Mouse (Mus musculus) hindbrain, embryonic 11.5 days (tissue): ENCODE data around the gene Chchd1. TPM values are rescaled to one million over a fixed set of nuclear protein-coding genes. Genes with fewer than 3 reads are reported as not detected.

ENCODE experiments used
- ATAC-seq: fragments of 200-750 bp; cut with Nextera tagmentation; 2 replicates; pipeline ENCODE4 v1.8.0; 2017; ENCODE audit warnings: mild to moderate bottlenecking, moderate TSS enrichment, moderate library complexity; ENCODE audit not compliant: low FRiP score
- DNase-seq: peaks from one replicate; pipeline ENCODE4 v3.0.0-alpha.2; 2015; ENCODE audit warnings: low spot score
- H3K27ac ChIP-seq: fragments of 300-500 bp; sonication (generic); 2 replicates; pipeline ENCODE4 v1.5.1; 2014; ENCODE audit warnings: mild to moderate bottlenecking, low read depth, low read length
- H3K27me3 ChIP-seq: fragments of 300-500 bp; sonication (generic); 2 replicates; pipeline ENCODE4 v1.6.1; 2014; ENCODE audit warnings: mild to moderate bottlenecking, low read length, moderate library complexity, mixed read lengths; ENCODE audit not compliant: control insufficient read depth, insufficient read depth
- H3K36me3 ChIP-seq: fragments of 300-500 bp; sonication (generic); 2 replicates; pipeline ENCODE4 v1.6.1; 2014; ENCODE audit warnings: mild to moderate bottlenecking, low read length, moderate library complexity, mixed read lengths; ENCODE audit not compliant: control insufficient read depth, insufficient read depth
- H3K4me1 ChIP-seq: fragments of 300-500 bp; sonication (generic); replicated peaks from 2 replicates; pipeline ENCODE4 v1.6.1; 2014; ENCODE audit warnings: low read length, mixed read lengths; ENCODE audit not compliant: control insufficient read depth, insufficient read depth
- H3K4me2 ChIP-seq: fragments of 300-500 bp; sonication (generic); replicated peaks from 2 replicates; pipeline ENCODE4 v1.6.1; 2014; ENCODE audit warnings: mild to moderate bottlenecking, low read depth, low read length
- H3K4me3 ChIP-seq: fragments of 300-500 bp; sonication (generic); 2 replicates; pipeline ENCODE4 v1.5.1; 2014; ENCODE audit warnings: low read depth, low read length
- H3K9ac ChIP-seq: fragments of 300-500 bp; sonication (generic); 2 replicates; pipeline ENCODE4 v1.6.1; 2014; ENCODE audit warnings: low read depth, low read length
- H3K9me3 ChIP-seq: fragments of 300-500 bp; sonication (generic); 2 replicates; pipeline ENCODE4 v1.6.1; 2016; ENCODE audit warnings: low read length; ENCODE audit not compliant: control insufficient read depth
- WGBS: fragments of 180-500 bp; shearing (Covaris S2); extraction: QIAGEN DNeasy Blood & Tissue Kit; methylation state at CpG from one replicate; pipeline ENCODE4 v1.1.7; 2014; 5-methylcytosine and 5-hydroxymethylcytosine counted together
- polyA plus RNA-seq: library from polyadenylated mRNA; unstranded; fragments of >200 nt; fragmentation: Nextera tagmentation; extraction: Ambion mirVana; gene quantifications from 2 replicates; pipeline ENCODE4 v1.2.1, GENCODE M21; 2014

Gene Chchd1
- polyA plus RNA-seq, 1 experiment from 2014 or later = 223 TPM

DNA sequence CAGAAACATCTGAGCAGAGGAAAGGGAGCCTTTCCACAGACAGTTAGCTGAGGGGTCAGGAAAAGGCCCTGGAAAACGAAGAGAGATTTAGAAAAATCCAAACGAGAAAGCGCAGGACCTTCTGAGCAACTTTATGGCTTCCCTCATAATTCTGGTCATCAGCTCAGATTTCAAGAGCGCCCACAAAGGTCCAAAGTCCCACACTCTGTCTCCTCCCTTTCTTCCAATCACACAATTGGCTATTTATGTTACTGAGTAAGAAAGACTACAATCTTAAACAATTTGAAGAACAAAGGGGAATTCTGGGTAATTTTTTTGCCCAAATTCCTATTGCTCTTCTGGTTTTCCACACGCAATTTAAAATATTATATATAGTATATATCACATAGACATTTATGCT is 47.7 kb downstream of the Chchd1 start:
- Histone ChIP-seq H3K9me3 (no peaks in the 10 kb centered on the region), H3K4me1 (no peaks in the 10 kb centered on the region), H3K27me3 (no peaks in the 10 kb centered on the region), H3K9ac (no peak overlapping the region), H3K4me2 (no peak overlapping the region), H3K27ac (no peak overlapping the region), H3K4me3 (no peak overlapping the region), H3K36me3 (0 out of 2 replicates have a peak, but pooled peaks cover 2% of the 10 kb centered on the region)
- no peak for ATAC-seq
- WGBS = 92% methylated on average over 5 of the region's 5 CpGs
- no peak for DNase-seq

DNA sequence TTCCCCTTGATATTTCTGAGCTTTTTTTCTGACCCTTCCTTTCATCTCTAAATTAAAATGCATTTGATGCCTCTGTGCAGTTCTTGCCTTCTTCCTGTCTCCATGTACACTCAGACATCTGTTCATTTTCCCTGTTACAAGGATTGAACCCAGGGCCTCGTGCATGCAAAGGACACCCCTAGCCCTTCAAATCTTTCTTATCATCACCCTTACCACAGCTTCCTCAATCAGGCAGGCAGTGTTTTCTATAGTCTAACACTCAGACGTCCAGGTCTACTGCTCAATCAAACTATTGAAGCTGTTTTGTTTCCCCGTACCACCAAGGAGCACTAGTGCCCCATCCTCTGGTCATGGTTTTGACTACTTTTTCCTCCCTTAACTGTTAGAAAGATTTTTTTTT is 51.0 kb downstream of the Chchd1 start:
- Histone ChIP-seq H3K36me3 (0 out of 2 replicates have a peak, but pooled peaks cover 4% of the 10 kb centered on the region), H3K27me3 (no peaks in the 10 kb centered on the region), H3K27ac (no peak overlapping the region), H3K9me3 (no peaks in the 10 kb centered on the region), H3K9ac (no peak overlapping the region), H3K4me1 (no peaks in the 10 kb centered on the region), H3K4me2 (no peak overlapping the region), H3K4me3 (no peak overlapping the region)
- ATAC-seq = no peak
- 91% methylated on average over 3 of the region's 3 CpGs for WGBS
- DNase-seq = no peak

Other genes starting within 250 kb of the Chchd1 start
- gene Anxa7, start 222.9 kb upstream of the Chchd1 start, polyA plus RNA-seq = 15.0 and 16.8 TPM in 2 replicates
- gene Mss51, start 206.1 kb upstream of the Chchd1 start, polyA plus RNA-seq = 1.1 and 1.4 TPM in 2 replicates
- gene Ppp3cb, start 156.4 kb upstream of the Chchd1 start, polyA plus RNA-seq = 67.0 and 67.2 TPM in 2 replicates
- gene Usp54, start 61.9 kb upstream of the Chchd1 start, polyA plus RNA-seq = 9.9 and 12.1 TPM in 2 replicates
- gene Myoz1, start 46.5 kb upstream of the Chchd1 start, polyA plus RNA-seq = 0.28 TPM in 1 of 2 replicates, not detected in the other
- 0.48 and 1.0 TPM in 2 replicates for gene Synpo2l, start 34.7 kb upstream of the Chchd1 start, polyA plus RNA-seq
- gene Sec24c, start 28.7 kb upstream of the Chchd1 start, polyA plus RNA-seq = 76.6 and 79.0 TPM in 2 replicates
- gene Fut11, start 8.0 kb upstream of the Chchd1 start, polyA plus RNA-seq = 16.7 and 22.9 TPM in 2 replicates
- gene Zswim8, start 4.5 kb downstream of the Chchd1 start, polyA plus RNA-seq = 25.2 and 32.7 TPM in 2 replicates
- gene Ndst2, start 31.6 kb downstream of the Chchd1 start, polyA plus RNA-seq = 20.2 and 21.0 TPM in 2 replicates
- 44.2 and 46.8 TPM in 2 replicates for gene Camk2g, start 91.1 kb downstream of the Chchd1 start, polyA plus RNA-seq
- gene Plau, start 133.7 kb downstream of the Chchd1 start, polyA plus RNA-seq = 0.59 and 0.65 TPM in 2 replicates
- 34.6 and 36.2 TPM in 2 replicates for gene Vcl, start 226.4 kb downstream of the Chchd1 start, polyA plus RNA-seq